In genomic region chr6:85189911-85190591, GRCm38 (mm10) we compare ENCODE assay signal across 9 mouse cellular contexts. TPM values are rescaled to one million over a fixed set of nuclear protein-coding genes. Genes with fewer than 3 reads are reported as not detected.
DNase-seq lines count a peak whose midpoint lies in the region; ATAC-seq and TF ChIP-seq lines count a peak whose summit lies in the region.
"Had no signal": no experiment of that assay in that cellular context is flagged by ENCODE, and none has a peak within 500 bp of the region (broad histone marks: within the 10 kb centered on the region; RNA-seq: fewer than 3 reads in every experiment).

No protein-coding gene starts in this region.

- 1% methylated on average over 52 of the region's 52 CpGs for WGBS in heart, adult 2 months
- under 1% methylated on average over 52 of the region's 52 CpGs for WGBS in forebrain, embryonic 10.5 days
- under 1% methylated on average over 52 of the region's 52 CpGs for WGBS in intestine, embryonic 15.5 days
- under 1% methylated on average over 52 of the region's 52 CpGs for WGBS in midbrain, embryonic 11.5 days

- intact Hi-C loops in heart, adult 2 months (cut with DNase I), result no loop called here

- no peak for DNase-seq in heart, adult 2 months
- no peak for DNase-seq in heart, adult 8-10 months (ENCODE audit: low spot score)
- DNase-seq in Muller cell, postnatal 12 days (ENCODE audit: inconsistent ontology term), result peak; percentile 60
- DNase-seq in forebrain, embryonic 10.5 days (ENCODE audit: extremely low spot score, low spot score), result peak; percentile 59
- DNase-seq in midbrain, embryonic 11.5 days (ENCODE audit: low spot score, missing footprints), result peak; percentile 98
- no peak for DNase-seq in testis, postnatal 14 days (ENCODE audit: low spot score)
- DNase-seq in thymus, adult 18-20 months, result no peak

- TF ChIP-seq EP300 in heart, adult 2 months (IDR thresholded peaks at IDR 0.05; ENCODE audit: insufficient read depth, low read depth, low read length), result no peak

- no peak overlapping the region for H3K9ac ChIP-seq in heart, adult 2 months (ENCODE audit: low read depth, low read length)
- H3K9ac ChIP-seq in intestine, embryonic 15.5 days, result no peak overlapping the region
- peak overlapping the region; percentile 21 for H3K9ac ChIP-seq in midbrain, embryonic 11.5 days (ENCODE audit: low read length)

- no peaks in the 10 kb centered on the region for H3K79me2 ChIP-seq in heart, adult 2 months (replicated peaks; ENCODE audit: control insufficient read depth, insufficient read depth, low read length)

- no peak for TF ChIP-seq POLR2A in heart, adult 2 months (IDR thresholded peaks at IDR 0.05; ENCODE audit: insufficient read depth, low read depth, low read length)

- peak overlapping the region; percentile 66 for H3K4me2 ChIP-seq in intestine, embryonic 15.5 days (replicated peaks)
- H3K4me2 ChIP-seq in midbrain, embryonic 11.5 days, result peak overlapping the region; percentile 51

- no peaks in the 10 kb centered on the region for H3K4me1 ChIP-seq in heart, adult 2 months (ENCODE audit: control insufficient read depth, insufficient read depth, low read length)
- peaks cover 94% of the 10 kb centered on the region for H3K4me1 ChIP-seq in forebrain, embryonic 10.5 days
- H3K4me1 ChIP-seq in intestine, embryonic 15.5 days (replicated peaks), result peaks cover 37% of the 10 kb centered on the region
- peaks cover 29% of the 10 kb centered on the region for H3K4me1 ChIP-seq in midbrain, embryonic 11.5 days (ENCODE audit: control insufficient read depth, insufficient read depth, low read length)

- no peak for TF ChIP-seq CTCF in heart, adult 2 months (IDR thresholded peaks at IDR 0.05)

- H3K9me3 ChIP-seq in forebrain, embryonic 10.5 days, result no peaks in the 10 kb centered on the region
- H3K9me3 ChIP-seq in intestine, embryonic 15.5 days, result no peaks in the 10 kb centered on the region
- no peaks in the 10 kb centered on the region for H3K9me3 ChIP-seq in midbrain, embryonic 11.5 days (ENCODE audit: control insufficient read depth, low read length)

- no peaks in the 10 kb centered on the region for H3K36me3 ChIP-seq in heart, adult 2 months (ENCODE audit: control insufficient read depth, insufficient read depth, low read length)
- H3K36me3 ChIP-seq in forebrain, embryonic 10.5 days (replicated peaks), result peaks cover 46% of the 10 kb centered on the region
- H3K36me3 ChIP-seq in intestine, embryonic 15.5 days, result no peaks in the 10 kb centered on the region
- H3K36me3 ChIP-seq in midbrain, embryonic 11.5 days (ENCODE audit: control insufficient read depth, insufficient read depth, low read length), result no peaks in the 10 kb centered on the region

- H3K27ac ChIP-seq in heart, adult 2 months, result no peak overlapping the region
- peak overlapping the region; percentile 94 for H3K27ac ChIP-seq in forebrain, embryonic 10.5 days
- H3K27ac ChIP-seq in intestine, embryonic 15.5 days, result no peak overlapping the region
- H3K27ac ChIP-seq in midbrain, embryonic 11.5 days (ENCODE audit: low read depth, low read length), result no peak overlapping the region

- H3K4me3 ChIP-seq in heart, adult 2 months, result peak overlapping the region; percentile 38
- peak overlapping the region; percentile 78 for H3K4me3 ChIP-seq in forebrain, embryonic 10.5 days
- peak overlapping the region; percentile 31 for H3K4me3 ChIP-seq in intestine, embryonic 15.5 days (replicated peaks)
- peak overlapping the region; percentile 33 for H3K4me3 ChIP-seq in midbrain, embryonic 11.5 days (ENCODE audit: low read depth, low read length)

- peaks cover 35% of the 10 kb centered on the region for H3K27me3 ChIP-seq in heart, adult 2 months (ENCODE audit: control insufficient read depth, insufficient read depth, low read length)
- H3K27me3 ChIP-seq in forebrain, embryonic 10.5 days (ENCODE audit: poor library complexity, severe bottlenecking), result peaks cover 100% of the 10 kb centered on the region
- peaks cover 94% of the 10 kb centered on the region for H3K27me3 ChIP-seq in intestine, embryonic 15.5 days (replicated peaks)
- H3K27me3 ChIP-seq in midbrain, embryonic 11.5 days (ENCODE audit: control insufficient read depth, insufficient read depth, low read length), result peaks cover 93% of the 10 kb centered on the region

- no peak for ATAC-seq in intestine, embryonic 15.5 days
- ATAC-seq in midbrain, embryonic 11.5 days (ENCODE audit: low FRiP score), result no peak

RNA-seq across cellular contexts. Expression of gene Emx1, which starts 2.8 kb away (rescaled TPM):
- not detected for total RNA-seq in heart, adult 2 months (2021)
- not detected in 2 replicates for polyA plus RNA-seq in heart, adult 2 months (2012; rRNA removed)
- total RNA-seq in heart, adult 8-10 months (2022), result not detected
- polyA plus RNA-seq in forebrain, embryonic 10.5 days (2016; fragmentation: Nextera tagmentation; extraction: Ambion mirVana), result 26.5 and 35.8 TPM in 2 replicates
- polyA plus RNA-seq in intestine, embryonic 15.5 days (2015; fragmentation: Nextera tagmentation; extraction: Ambion mirVana), result not detected in 2 replicates
- 2.7 and 3.6 TPM in 2 replicates for polyA plus RNA-seq in midbrain, embryonic 11.5 days (2014; fragmentation: Nextera tagmentation; extraction: Ambion mirVana)
- polyA plus RNA-seq: spleen, adult 2 months had no signal

RNA-seq across cellular contexts. Expression of gene Spr, which starts 52.5 kb away (rescaled TPM):
- total RNA-seq in heart, adult 2 months (2021), result 10 to 100 TPM; 85.9 to 92.3 TPM
- 33.2 and 34.7 TPM in 2 replicates for polyA plus RNA-seq in heart, adult 2 months (2012; rRNA removed)
- 100 to 1,000 TPM in 1 of 4 experiments, 10 to 100 TPM in 3; 85.7 to 109 (median 94.2) TPM for total RNA-seq in heart, adult 8-10 months (2022)
- 57.4 and 59.1 TPM in 2 replicates for polyA plus RNA-seq in forebrain, embryonic 10.5 days (2016; fragmentation: Nextera tagmentation; extraction: Ambion mirVana)
- polyA plus RNA-seq in intestine, embryonic 15.5 days (2015; fragmentation: Nextera tagmentation; extraction: Ambion mirVana), result 77.0 and 82.9 TPM in 2 replicates
- polyA plus RNA-seq in midbrain, embryonic 11.5 days (2014; fragmentation: Nextera tagmentation; extraction: Ambion mirVana), result 41.1 and 45.5 TPM in 2 replicates

Comparison
In these comparisons a context has a peak if more than half of its experiments do, and no peak if none do; other contexts are left out.
1. DNase-seq: peak in Muller cell, postnatal 12 days (single experiment), forebrain, embryonic 10.5 days (single experiment) and midbrain, embryonic 11.5 days (single experiment); none in heart, adult 2 months (0 of 2), heart, adult 8-10 months (single experiment), testis, postnatal 14 days (single experiment) and thymus, adult 18-20 months (0 of 2).
2. Peak in every context shown above with its lines, with median percentiles within 50 percentile points of each other: H3K4me3 ChIP-seq.